Mouse (Mus musculus) megakaryocyte, embryonic 14.5 days (primary cell): ENCODE measurements around the gene Adamts15.

Experiments
- FLI1 ChIP-seq: IDR thresholded peaks from 2 replicates; pipeline ENCODE4 v1.6.1; 2012; ENCODE audit warnings: low read length, inconsistent platforms, mixed read lengths
- GATA1 ChIP-seq: IDR thresholded peaks from 3 replicates; pipeline ENCODE4 v1.6.1; 2012; ENCODE audit warnings: mixed read lengths, low read length, inconsistent platforms, borderline replicate concordance

GRCm38 (mm10) chr9:30968130-30968529 is 45.9 kb upstream of the Adamts15 start:
- TF ChIP-seq GATA1 (no peak), FLI1 (no peak)
